8 mouse cellular contexts compared by ENCODE assay signal in genomic region chr9:50602055-50602845, GRCm38 (mm10). TPM values are rescaled to one million over a fixed set of nuclear protein-coding genes. Genes with fewer than 3 reads are reported as not detected.
DNase-seq lines count a peak whose midpoint lies in the region; ATAC-seq lines count a peak whose summit lies in the region.

No protein-coding gene starts in this region.

- no peaks in the 10 kb centered on the region; the same call in 1 of the 2 replicates for H3K36me3 ChIP-seq in hindbrain, embryonic 11.5 days (ENCODE audit: control insufficient read depth, insufficient read depth, low read length)
- H3K36me3 ChIP-seq in liver, embryonic 11.5 days (ENCODE audit: control insufficient read depth, insufficient read depth, low read length), result peaks cover 31% of the 10 kb centered on the region

- 87% methylated on average over 7 of the region's 7 CpGs for WGBS in hindbrain, embryonic 11.5 days
- WGBS in liver, embryonic 11.5 days, result 54% methylated on average over 7 of the region's 7 CpGs

- peak overlapping the region; percentile 55 for H3K4me2 ChIP-seq in hindbrain, embryonic 11.5 days (replicated peaks; ENCODE audit: low read depth, low read length)
- H3K4me2 ChIP-seq in liver, embryonic 11.5 days, result peak overlapping the region; percentile 73

- no peaks in the 10 kb centered on the region for H3K27me3 ChIP-seq in hindbrain, embryonic 11.5 days (ENCODE audit: control insufficient read depth, insufficient read depth, low read length)
- no peaks in the 10 kb centered on the region for H3K27me3 ChIP-seq in liver, embryonic 11.5 days (replicated peaks; ENCODE audit: control insufficient read depth, insufficient read depth, low read length)

- no peak overlapping the region for H3K27ac ChIP-seq in hindbrain, embryonic 11.5 days (ENCODE audit: low read depth, low read length)
- H3K27ac ChIP-seq in liver, embryonic 11.5 days (ENCODE audit: low read depth, low read length), result peak overlapping the region; percentile 66

- peak; percentile 34 for DNase-seq in A20 (ENCODE audit: low read depth, low spot score)
- peak; percentile 60 for DNase-seq in ES-CJ7 (ENCODE audit: low read depth, low spot score)
- no peak for DNase-seq in hindbrain, embryonic 11.5 days (ENCODE audit: low spot score)
- no peak for DNase-seq in liver, embryonic 11.5 days (ENCODE audit: low spot score)
- DNase-seq in urinary bladder, postnatal 36 days (ENCODE audit: low spot score in 2 of 2), result no peak
- DNase-seq in ovary, postnatal 14 days (ENCODE audit: low spot score), result no peak
- no peak for DNase-seq in thymus, postnatal 10 days (ENCODE audit: low spot score in 2 of 2)

- no peaks in the 10 kb centered on the region for H3K9me3 ChIP-seq in hindbrain, embryonic 11.5 days (ENCODE audit: control insufficient read depth, low read length)
- no peaks in the 10 kb centered on the region for H3K9me3 ChIP-seq in liver, embryonic 11.5 days (ENCODE audit: control insufficient read depth, low read length)

- no peak overlapping the region for H3K9ac ChIP-seq in hindbrain, embryonic 11.5 days (ENCODE audit: low read depth, low read length)
- H3K9ac ChIP-seq in liver, embryonic 11.5 days (ENCODE audit: low read depth, low read length), result peak overlapping the region; percentile 85

- ATAC-seq in hindbrain, embryonic 11.5 days (ENCODE audit: low FRiP score), result no peak
- ATAC-seq in liver, embryonic 11.5 days (replicated peaks; ENCODE audit: low FRiP score), result 0 out of 2 replicates have a peak, but pooled peaks have one; percentile 5
- no peak for ATAC-seq in frontal cortex, adult (ENCODE audit: low TSS enrichment)

- H3K4me3 ChIP-seq in hindbrain, embryonic 11.5 days (ENCODE audit: low read depth, low read length), result peak overlapping the region; percentile 84; the same call in 1 of the 2 replicates
- peak overlapping the region; percentile 90 for H3K4me3 ChIP-seq in liver, embryonic 11.5 days (ENCODE audit: low read depth, low read length)

- H3K4me1 ChIP-seq in hindbrain, embryonic 11.5 days (replicated peaks; ENCODE audit: control insufficient read depth, insufficient read depth, low read length), result no peaks in the 10 kb centered on the region
- H3K4me1 ChIP-seq in liver, embryonic 11.5 days (replicated peaks; ENCODE audit: control insufficient read depth, insufficient read depth, low read length), result peaks cover 15% of the 10 kb centered on the region

RNA-seq across cellular contexts. Expression of gene Sdhd, which starts 1.4 kb away (rescaled TPM):
- 254 and 265 TPM in 2 replicates for polyA plus RNA-seq in hindbrain, embryonic 11.5 days (2014; fragmentation: Nextera tagmentation; extraction: Ambion mirVana)
- 503 and 533 TPM in 2 replicates for polyA plus RNA-seq in liver, embryonic 11.5 days (2014; fragmentation: Nextera tagmentation; extraction: Ambion mirVana)

RNA-seq across cellular contexts. Expression of gene Timm8b, which starts 1.5 kb away (rescaled TPM):
- 325 TPM in 2 replicates for polyA plus RNA-seq in hindbrain, embryonic 11.5 days (2014; fragmentation: Nextera tagmentation; extraction: Ambion mirVana)
- 301 and 312 TPM in 2 replicates for polyA plus RNA-seq in liver, embryonic 11.5 days (2014; fragmentation: Nextera tagmentation; extraction: Ambion mirVana)

RNA-seq across cellular contexts. Expression of gene Pih1d2, which starts 14.9 kb away (rescaled TPM):
- 9.0 and 9.8 TPM in 2 replicates for polyA plus RNA-seq in hindbrain, embryonic 11.5 days (2014; fragmentation: Nextera tagmentation; extraction: Ambion mirVana)
- 3.3 and 4.2 TPM in 2 replicates for polyA plus RNA-seq in liver, embryonic 11.5 days (2014; fragmentation: Nextera tagmentation; extraction: Ambion mirVana)

RNA-seq across cellular contexts. Expression of gene Nkapd1, which starts 15.0 kb away (rescaled TPM):
- polyA plus RNA-seq in hindbrain, embryonic 11.5 days (2014; fragmentation: Nextera tagmentation; extraction: Ambion mirVana), result 29.9 and 30.6 TPM in 2 replicates
- 16.2 and 20.1 TPM in 2 replicates for polyA plus RNA-seq in liver, embryonic 11.5 days (2014; fragmentation: Nextera tagmentation; extraction: Ambion mirVana)

RNA-seq across cellular contexts. Expression of gene Tex12, which starts 41.1 kb away (rescaled TPM):
- polyA plus RNA-seq in hindbrain, embryonic 11.5 days (2014; fragmentation: Nextera tagmentation; extraction: Ambion mirVana), result 0.15 and 0.17 TPM in 2 replicates
- polyA plus RNA-seq in liver, embryonic 11.5 days (2014; fragmentation: Nextera tagmentation; extraction: Ambion mirVana), result not detected in 2 replicates

Comparison
In these comparisons a context has a peak if more than half of its experiments do, and no peak if none do; other contexts are left out.
1. DNase-seq: peak in A20 (single experiment) and ES-CJ7 (single experiment); none in hindbrain, embryonic 11.5 days (single experiment), liver, embryonic 11.5 days (single experiment), urinary bladder, postnatal 36 days (0 of 2), ovary, postnatal 14 days (single experiment) and thymus, postnatal 10 days (0 of 2).